Mouse (Mus musculus): ENCODE results near the gene Jtb. TPM values are rescaled to one million over a fixed set of nuclear protein-coding genes. Genes with fewer than 3 reads are reported as not detected.

Jtb gene
- total and polyA plus RNA-seq, 3 experiments, result 103 to 107 TPM; not detected in 1

- no peaks in the 10 kb centered on the region for H3K9me3 ChIP-seq (replicated peaks; ENCODE audit: insufficient read depth, low read length)
- no peak for DNase-seq (ENCODE audit: low read depth, low spot score)
- H3K27ac ChIP-seq (ENCODE audit: control insufficient read depth, low read depth, low read length), result no peak overlapping the region
- H3K36me3 ChIP-seq (ENCODE audit: control insufficient read depth in 1 of 2, insufficient read depth in 2 of 2, low read length in 2 of 2), result peaks cover under 1 to 19% of the 10 kb centered on the region in 2 experiments; a peak in 3 of 4 replicates
- no peak overlapping the region for H3K4me3 ChIP-seq (ENCODE audit: control insufficient read depth in 1 of 2, insufficient read depth in 1 of 2, low read depth in 2 of 2, low read length in 2 of 2)
- H3K4me1 ChIP-seq (ENCODE audit: control insufficient read depth in 1 of 2, insufficient read depth in 2 of 2, low read length in 2 of 2), result peaks cover 0 to 2% of the 10 kb centered on the region in 2 experiments; a peak in 1 of 4 replicates
- no peak for TF ChIP-seq ZMIZ1 (IDR thresholded peaks at IDR 0.05; ENCODE audit: low read depth, low read length)
- no peak for TF ChIP-seq POLR2A (IDR thresholded peaks at IDR 0.05; ENCODE audit: control insufficient read depth in 1 of 2, insufficient read depth in 1 of 2, low read depth in 1 of 2, low read length in 2 of 2, poor library complexity in 1 of 2)
- TF ChIP-seq TBP (IDR thresholded peaks at IDR 0.05; ENCODE audit: low read depth, low read length), result no peak
- no peak for TF ChIP-seq TAL1 (IDR thresholded peaks at IDR 0.05; ENCODE audit: low read length)
- TF ChIP-seq MAZ (IDR thresholded peaks at IDR 0.05; ENCODE audit: low read depth, low read length), result no peak
- no peak for TF ChIP-seq CTCF (IDR thresholded peaks at IDR 0.05 in 2 of 3, conservative IDR thresholded peaks at IDR 0.05 in 1 of 3; ENCODE audit: control insufficient read depth in 1 of 3, insufficient read depth in 1 of 3, low read depth in 2 of 3, low read length in 3 of 3, poor library complexity in 1 of 3, severe bottlenecking in 1 of 3)
- no peak for TF ChIP-seq UBTF (IDR thresholded peaks at IDR 0.05; ENCODE audit: borderline replicate concordance, insufficient read depth, low read depth, low read length)
- TF ChIP-seq RAD21 (IDR thresholded peaks at IDR 0.05; ENCODE audit: low read depth, low read length), result no peak
- TF ChIP-seq ZNF384 (IDR thresholded peaks at IDR 0.05; ENCODE audit: low read depth, low read length), result no peak
- TF ChIP-seq ETS1 (IDR thresholded peaks at IDR 0.05; ENCODE audit: low read depth, low read length), result no peak
- TF ChIP-seq SMC3 (IDR thresholded peaks at IDR 0.05; ENCODE audit: low read depth, low read length), result no peak
- TF ChIP-seq MXI1 (IDR thresholded peaks at IDR 0.05; ENCODE audit: low read depth, low read length), result no peak
- no peak for TF ChIP-seq MAX (IDR thresholded peaks at IDR 0.05; ENCODE audit: low read length)
- TF ChIP-seq BHLHE40 (IDR thresholded peaks at IDR 0.05; ENCODE audit: borderline replicate concordance, low read depth, low read length), result no peak
- TF ChIP-seq POLR2AphosphoS5 (IDR thresholded peaks at IDR 0.05; ENCODE audit: borderline replicate concordance, low read depth, low read length), result no peak
- no peaks in the 10 kb centered on the region for H3K79me2 ChIP-seq (ENCODE audit: control insufficient read depth, insufficient read depth, low read length, poor library complexity)
- no peak overlapping the region for H3K9ac ChIP-seq (ENCODE audit: control insufficient read depth, low read depth, low read length, poor library complexity, severe bottlenecking)
- H3K27me3 ChIP-seq (ENCODE audit: control insufficient read depth in 1 of 2, insufficient read depth in 2 of 2, low read length in 2 of 2), result no peaks in the 10 kb centered on the region
Measured at GRCm38 (mm10) chr3:90273855-90274254, 42.5 kb downstream of the Jtb start.

GRCm38 (mm10) chr3:90275286-90275685 is 43.9 kb downstream of the Jtb start:
- H3K27me3 ChIP-seq (ENCODE audit: control insufficient read depth in 1 of 2, insufficient read depth in 2 of 2, low read length in 2 of 2), result no peaks in the 10 kb centered on the region
- no peak overlapping the region for H3K27ac ChIP-seq (ENCODE audit: control insufficient read depth, low read depth, low read length)
- H3K4me3 ChIP-seq (ENCODE audit: control insufficient read depth in 1 of 2, insufficient read depth in 1 of 2, low read depth in 2 of 2, low read length in 2 of 2), result no peak overlapping the region
- no peak for TF ChIP-seq MXI1 (IDR thresholded peaks at IDR 0.05; ENCODE audit: low read depth, low read length)
- TF ChIP-seq POLR2A (IDR thresholded peaks at IDR 0.05; ENCODE audit: control insufficient read depth in 1 of 2, insufficient read depth in 1 of 2, low read depth in 1 of 2, low read length in 2 of 2, poor library complexity in 1 of 2), result no peak
- TF ChIP-seq ZC3H11A (IDR thresholded peaks at IDR 0.05; ENCODE audit: low read depth, low read length), result no peak
- TF ChIP-seq ETS1 (IDR thresholded peaks at IDR 0.05; ENCODE audit: low read depth, low read length), result no peak
- no peak for TF ChIP-seq E2F4 (IDR thresholded peaks at IDR 0.05; ENCODE audit: borderline replicate concordance, low read depth, low read length)
- no peak for TF ChIP-seq USF1 (IDR thresholded peaks at IDR 0.05; ENCODE audit: low read depth, low read length)
- TF ChIP-seq ZKSCAN1 (IDR thresholded peaks at IDR 0.05; ENCODE audit: low read depth, low read length), result no peak
- TF ChIP-seq KAT2A (conservative IDR thresholded peaks at IDR 0.05; ENCODE audit: low read depth, low read length), result no peak
- no peak for TF ChIP-seq ELF1 (IDR thresholded peaks at IDR 0.05; ENCODE audit: low read depth, low read length)
- no peak for TF ChIP-seq NELFE (IDR thresholded peaks at IDR 0.05; ENCODE audit: low read depth, low read length)
- TF ChIP-seq EP300 (IDR thresholded peaks at IDR 0.05; ENCODE audit: low read depth in 1 of 2, low read length in 2 of 2), result no peak
- no peak for TF ChIP-seq CHD2 (IDR thresholded peaks at IDR 0.05; ENCODE audit: low read length)
- TF ChIP-seq NRF1 (IDR thresholded peaks at IDR 0.05; ENCODE audit: insufficient read depth, low read depth, low read length, poor library complexity, severe bottlenecking), result no peak
- TF ChIP-seq MEF2A (IDR thresholded peaks at IDR 0.05; ENCODE audit: extremely low read depth, insufficient replicate concordance, low read depth, low read length, poor library complexity, severe bottlenecking), result no peak
- no peak for TF ChIP-seq CTCF (IDR thresholded peaks at IDR 0.05 in 2 of 3, conservative IDR thresholded peaks at IDR 0.05 in 1 of 3; ENCODE audit: control insufficient read depth in 1 of 3, insufficient read depth in 1 of 3, low read depth in 2 of 3, low read length in 3 of 3, poor library complexity in 1 of 3, severe bottlenecking in 1 of 3)
- no peaks in the 10 kb centered on the region for H3K79me2 ChIP-seq (ENCODE audit: control insufficient read depth, insufficient read depth, low read length, poor library complexity)
- H3K36me3 ChIP-seq (ENCODE audit: control insufficient read depth in 1 of 2, insufficient read depth in 2 of 2, low read length in 2 of 2), result peaks cover 0 to 19% of the 10 kb centered on the region in 2 experiments; a peak in 2 of 4 replicates
- no peaks in the 10 kb centered on the region for H3K9me3 ChIP-seq (replicated peaks; ENCODE audit: insufficient read depth, low read length)
- no peak overlapping the region for H3K9ac ChIP-seq (ENCODE audit: control insufficient read depth, low read depth, low read length, poor library complexity, severe bottlenecking)
- no peaks in the 10 kb centered on the region for H3K4me1 ChIP-seq (ENCODE audit: control insufficient read depth in 1 of 2, insufficient read depth in 2 of 2, low read length in 2 of 2)
- DNase-seq (ENCODE audit: low read depth, low spot score), result no peak
